Mouse (Mus musculus) skeletal muscle tissue, postnatal 0 days (tissue): Measurements from ENCODE around the gene Maea. TPM values are rescaled to one million over a fixed set of nuclear protein-coding genes. Genes with fewer than 3 reads are reported as not detected.

ENCODE experiments used
- polyA plus RNA-seq: library from polyadenylated mRNA; unstranded; fragments of >200 nt; fragmentation: Nextera tagmentation; extraction: Ambion mirVana; gene quantifications from 2 replicates; pipeline ENCODE4 v1.2.1, GENCODE M21; 2015

Maea gene
- polyA plus RNA-seq = 96.4 and 111 TPM in 2 replicates

GRCm38 (mm10) chr5:33335273-33335976 is at the start of gene Maea:
Gene Maea (plus strand): TSS chr5:33335509.

GRCm38 (mm10) chr5:33378302-33378854 is 43.1 kb downstream of the Maea start, which contains the start of gene Uvssa:
Gene Uvssa (plus strand): TSS chr5:33378549.

Other genes with a start within 250 kb of the Maea start
- 0.21 TPM in 1 of 2 replicates, not detected in the other for gene Slc5a1, start 231.3 kb upstream of the Maea start, polyA plus RNA-seq
- gene Spon2, start 117.1 kb upstream of the Maea start, polyA plus RNA-seq = 12.4 and 25.0 TPM in 2 replicates
- gene Ctbp1, start 60.5 kb upstream of the Maea start, polyA plus RNA-seq = 156 and 173 TPM in 2 replicates
- 5.1 and 5.2 TPM in 2 replicates for gene Uvssa, start 43.0 kb downstream of the Maea start, polyA plus RNA-seq
- gene Nkx1-1, start 98.5 kb downstream of the Maea start, polyA plus RNA-seq = not detected in 2 replicates